Mouse (Mus musculus) kidney, postnatal 0 days (tissue): ENCODE results near the gene Plxna2. TPM values are rescaled to one million over a fixed set of nuclear protein-coding genes. Genes with fewer than 3 reads are reported as not detected.

Source experiments
- ATAC-seq: fragments of 200-750 bp; cut with Nextera tagmentation; replicated peaks from 2 replicates; pipeline ENCODE4 v1.8.0; 2017; ENCODE audit warnings: low read depth, moderate number of reproducible peaks, moderate TSS enrichment, moderate library complexity; ENCODE audit not compliant: low FRiP score
- DNase-seq: peaks from one replicate; pipeline ENCODE4 v3.0.0-alpha.2; 2016; ENCODE audit warnings: low spot score
- H3K27ac ChIP-seq: fragments of 300-500 bp; sonication (generic); 2 replicates; pipeline ENCODE4 v1.5.1; 2014; ENCODE audit warnings: mild to moderate bottlenecking
- H3K27me3 ChIP-seq: fragments of 300-500 bp; sonication (generic); 2 replicates; pipeline ENCODE4 v1.6.1; 2014; ENCODE audit warnings: low read length, mixed read lengths; ENCODE audit not compliant: insufficient read depth
- H3K36me3 ChIP-seq: fragments of 300-500 bp; sonication (generic); 2 replicates; pipeline ENCODE4 v1.6.1; 2014; ENCODE audit warnings: low read length, mixed read lengths; ENCODE audit not compliant: insufficient read depth
- H3K4me1 ChIP-seq: fragments of 300-500 bp; sonication (generic); replicated peaks from 2 replicates; pipeline ENCODE4 v1.6.1; 2014; ENCODE audit warnings: antibody characterized with exemption, low read length, mixed read lengths; ENCODE audit not compliant: insufficient read depth
- H3K4me2 ChIP-seq: fragments of 300-500 bp; sonication (generic); 2 replicates; pipeline ENCODE4 v1.6.1; 2014; ENCODE audit warnings: mild to moderate bottlenecking, low read length, moderate library complexity, mixed read lengths
- H3K4me3 ChIP-seq: fragments of 300-500 bp; sonication (generic); replicated peaks from 2 replicates; pipeline ENCODE4 v1.5.1; 2014; ENCODE audit warnings: low read depth, low read length
- H3K9ac ChIP-seq: fragments of 300-500 bp; sonication (generic); 2 replicates; pipeline ENCODE4 v1.6.1; 2014; ENCODE audit warnings: low read depth, low read length
- H3K9me3 ChIP-seq: fragments of 300-500 bp; sonication (generic); replicated peaks from 2 replicates; pipeline ENCODE4 v1.6.1; 2016; ENCODE audit warnings: low read length, inconsistent platforms, mixed read lengths
- CTCF ChIP-seq: IDR thresholded peaks from 2 replicates; pipeline ENCODE4 v1.5.1; 2016; ENCODE audit warnings: antibody characterized with exemption, low read depth, mild to moderate bottlenecking, moderate library complexity
- WGBS: fragments of 180-500 bp; shearing (Covaris S2); extraction: QIAGEN DNeasy Blood & Tissue Kit; methylation state at CpG from one replicate; pipeline ENCODE4 v1.1.7; 2014; 5-methylcytosine and 5-hydroxymethylcytosine counted together
- polyA plus RNA-seq: library from polyadenylated mRNA; unstranded; fragments of >200 nt; fragmentation: Nextera tagmentation; extraction: Ambion mirVana; gene quantifications from 2 replicates; pipeline ENCODE4 v1.2.1, GENCODE M21; 2015

The Plxna2 gene
- polyA plus RNA-seq, 1 experiment from 2014 or later: 2.8 TPM

- Histone ChIP-seq H3K27ac (peak overlapping the region; percentile 84), H3K4me2 (peak overlapping the region; percentile 91), H3K4me1 (peaks cover 12% of the 10 kb centered on the region), H3K4me3 (peak overlapping the region; percentile 78), H3K9me3 (no peaks in the 10 kb centered on the region), H3K9ac (peak overlapping the region; percentile 76), H3K27me3 (no peaks in the 10 kb centered on the region), H3K36me3 (no peaks in the 10 kb centered on the region)
- ATAC-seq: peak; percentile 27
- no peak for TF ChIP-seq CTCF
- peak; percentile 44 for DNase-seq
- 0% methylated on average over 51 of the region's 56 CpGs for WGBS
Observed at GRCm38 (mm10) chr1:194620245-194620991, 2.4 kb downstream of the Plxna2 start.

- Histone ChIP-seq H3K36me3 (no peaks in the 10 kb centered on the region), H3K9me3 (no peaks in the 10 kb centered on the region), H3K9ac (no peak overlapping the region), H3K4me2 (peak overlapping the region; percentile 91), H3K27ac (no peak overlapping the region), H3K4me3 (0 out of 2 replicates have a peak overlapping the region, but pooled peaks have one; percentile 78), H3K4me1 (peaks cover 12% of the 10 kb centered on the region), H3K27me3 (no peaks in the 10 kb centered on the region)
- no peak for TF ChIP-seq CTCF
- 75% methylated on average over 3 of the region's 3 CpGs for WGBS
- no peak for ATAC-seq
- no peak for DNase-seq
Observed at GRCm38 (mm10) chr1:194622174-194622573, 4.2 kb downstream of the Plxna2 start.

GRCm38 (mm10) chr1:194622677-194623076, 4.7 kb downstream of the Plxna2 start:
- no peak for ATAC-seq
- Histone ChIP-seq H3K4me1 (peaks cover 12% of the 10 kb centered on the region), H3K4me3 (no peak overlapping the region), H3K27ac (no peak overlapping the region), H3K36me3 (no peaks in the 10 kb centered on the region), H3K4me2 (peak overlapping the region; percentile 91), H3K9me3 (no peaks in the 10 kb centered on the region), H3K9ac (no peak overlapping the region), H3K27me3 (no peaks in the 10 kb centered on the region)
- TF ChIP-seq CTCF: no peak
- DNase-seq: no peak
- 74% methylated on average over 2 of the region's 2 CpGs for WGBS

- 78% methylated on average over 3 of the region's 3 CpGs for whole genome bisulfite sequencing
- H3K4me2 ChIP-seq: no peak overlapping the region
- DNase-seq (no peak), ATAC-seq (no peak)
- H3K9ac ChIP-seq: no peak overlapping the region
- H3K27ac ChIP-seq: no peak overlapping the region
- no peaks in the 10 kb centered on the region for H3K9me3 ChIP-seq
- no peak overlapping the region for H3K4me3 ChIP-seq
- H3K4me1 ChIP-seq: peaks cover 12% of the 10 kb centered on the region
- TF ChIP-seq CTCF: no peak
- H3K36me3 ChIP-seq: no peaks in the 10 kb centered on the region
- H3K27me3 ChIP-seq: no peaks in the 10 kb centered on the region
Observed at GRCm38 (mm10) chr1:194623641-194624040, 5.6 kb downstream of the Plxna2 start.

- H3K9ac ChIP-seq: no peak overlapping the region
- no peak overlapping the region for H3K4me2 ChIP-seq
- H3K27ac ChIP-seq: no peak overlapping the region
- ATAC-seq: no peak
- H3K4me3 ChIP-seq: no peak overlapping the region
- H3K36me3 ChIP-seq: no peaks in the 10 kb centered on the region
- H3K9me3 ChIP-seq: no peaks in the 10 kb centered on the region
- no peaks in the 10 kb centered on the region for H3K27me3 ChIP-seq
- peak; percentile 60 for TF ChIP-seq CTCF
- H3K4me1 ChIP-seq: peaks cover 16% of the 10 kb centered on the region
- 53% methylated on average over 2 of the region's 2 CpGs for WGBS
- peak; percentile 68 for DNase-seq
Observed at GRCm38 (mm10) chr1:194624411-194624810, 6.4 kb downstream of the Plxna2 start.

GRCm38 (mm10) chr1:194624973-194625372, 7.0 kb downstream of the Plxna2 start:
- 55% methylated on average over 4 of the region's 4 CpGs for WGBS
- Histone ChIP-seq H3K9ac (no peak overlapping the region), H3K36me3 (no peaks in the 10 kb centered on the region), H3K27ac (no peak overlapping the region), H3K4me3 (no peak overlapping the region), H3K4me2 (no peak overlapping the region), H3K27me3 (no peaks in the 10 kb centered on the region), H3K4me1 (peaks cover 17% of the 10 kb centered on the region), H3K9me3 (no peaks in the 10 kb centered on the region)
- no peak for ATAC-seq
- DNase-seq: no peak
- TF ChIP-seq CTCF: no peak
